Mouse (Mus musculus): ENCODE data around the gene Myo1d. TPM values are rescaled to one million over a fixed set of nuclear protein-coding genes. Genes with fewer than 3 reads are reported as not detected.

Gene Myo1d
- polyA plus RNA-seq, 1 experiment from 2014 or later = 21.6 TPM

DNA sequence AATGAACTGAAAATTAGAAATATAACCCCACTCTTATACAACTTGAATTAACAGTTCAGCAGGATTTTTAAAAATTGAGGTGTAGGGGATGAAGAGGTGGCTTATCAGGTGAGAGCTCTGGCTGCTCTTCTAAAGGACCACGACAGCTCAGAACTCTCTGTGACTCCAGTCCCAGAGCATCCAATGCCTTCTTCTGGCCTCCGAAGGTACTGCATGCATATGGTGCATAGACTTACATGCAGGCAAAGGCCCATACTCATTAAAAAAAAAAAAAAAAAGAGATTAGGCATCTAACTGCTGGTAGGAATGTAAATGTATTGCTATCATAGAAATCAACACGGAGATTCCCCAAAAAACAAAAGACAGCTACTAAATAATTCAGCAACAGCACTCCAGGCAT, 217.3 kb downstream of the Myo1d start:
- H3K36me3 ChIP-seq (ENCODE audit: control insufficient read depth, insufficient read depth, low read length) = no peaks in the 10 kb centered on the region
- TF ChIP-seq EP300 (optimal IDR thresholded peaks at IDR 0.05) (no peak), CTCF (IDR thresholded peaks at IDR 0.05; ENCODE audit: low read depth) (peak; percentile 56)
- DNase-seq (ENCODE audit: low spot score) (no peak), ATAC-seq (ENCODE audit: low FRiP score, low TSS enrichment) (no peak)
- H3K27me3 ChIP-seq (ENCODE audit: control insufficient read depth, insufficient read depth, low read length) = no peaks in the 10 kb centered on the region
- H3K4me1 ChIP-seq (replicated peaks; ENCODE audit: control insufficient read depth, insufficient read depth) = no peaks in the 10 kb centered on the region
- no peak overlapping the region for H3K4me3 ChIP-seq (ENCODE audit: low read depth, low read length)
- H3K9ac ChIP-seq (ENCODE audit: low read length) = no peak overlapping the region
- H3K27ac ChIP-seq (replicated peaks) = no peak overlapping the region
- H3K4me2 ChIP-seq (replicated peaks; ENCODE audit: low read depth) = no peak overlapping the region
- no peaks in the 10 kb centered on the region for H3K9me3 ChIP-seq (ENCODE audit: control insufficient read depth, low read length)
- WGBS = 59% methylated on average over 3 of the region's 3 CpGs

DNA sequence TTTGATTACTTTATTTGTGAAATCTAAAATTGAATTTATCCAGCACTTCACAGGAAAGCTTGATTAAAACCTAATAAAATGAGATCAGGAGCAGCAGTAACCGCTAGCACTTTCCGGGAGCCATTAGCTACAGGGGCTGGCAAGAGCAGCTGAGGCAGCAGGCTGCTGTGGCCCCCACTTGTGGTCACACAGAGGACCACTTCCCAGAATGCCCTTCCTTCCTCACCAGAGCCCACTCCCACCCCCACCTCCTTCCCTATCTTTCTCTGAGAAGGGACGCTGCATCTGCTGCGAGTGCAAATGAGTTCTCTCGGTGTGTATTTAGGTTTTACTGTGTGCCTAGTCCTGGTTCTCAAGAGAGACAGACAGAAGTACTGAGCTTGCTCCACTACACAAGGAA, 219.1 kb downstream of the Myo1d start:
- Histone ChIP-seq H3K9me3 (ENCODE audit: control insufficient read depth, low read length) (no peaks in the 10 kb centered on the region), H3K4me2 (replicated peaks; ENCODE audit: low read depth) (no peak overlapping the region), H3K4me1 (replicated peaks; ENCODE audit: control insufficient read depth, insufficient read depth) (no peaks in the 10 kb centered on the region), H3K9ac (ENCODE audit: low read length) (no peak overlapping the region), H3K27me3 (ENCODE audit: control insufficient read depth, insufficient read depth, low read length) (no peaks in the 10 kb centered on the region), H3K36me3 (ENCODE audit: control insufficient read depth, insufficient read depth, low read length) (no peaks in the 10 kb centered on the region), H3K27ac (replicated peaks) (no peak overlapping the region), H3K4me3 (ENCODE audit: low read depth, low read length) (no peak overlapping the region)
- DNase-seq (ENCODE audit: low spot score) = no peak
- no peak for ATAC-seq (ENCODE audit: low FRiP score, low TSS enrichment)
- TF ChIP-seq EP300 (optimal IDR thresholded peaks at IDR 0.05) = no peak
- TF ChIP-seq CTCF (IDR thresholded peaks at IDR 0.05; ENCODE audit: low read depth) = no peak
- whole genome bisulfite sequencing = 79% methylated on average over 5 of the region's 5 CpGs

DNA sequence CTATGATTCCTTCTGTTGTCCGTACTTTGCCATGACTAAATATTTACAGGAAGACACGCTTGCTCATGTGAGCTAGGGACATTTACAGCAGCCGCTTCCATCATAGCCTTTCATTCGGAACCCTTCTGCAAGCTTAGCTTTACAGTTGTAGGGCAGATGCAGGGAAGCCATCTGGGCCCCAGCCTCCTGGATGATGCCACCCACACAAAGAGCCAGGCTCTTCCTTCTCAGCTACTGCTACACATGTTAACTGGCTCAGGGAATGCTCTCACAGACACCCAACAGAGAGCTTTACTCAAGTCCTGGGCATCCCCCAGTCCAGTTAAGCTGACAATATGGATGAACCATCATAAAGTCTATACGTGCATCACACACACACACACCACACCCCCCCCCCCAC, 224.4 kb downstream of the Myo1d start:
- WGBS = 81% methylated on average over 5 of the region's 5 CpGs
- H3K36me3 ChIP-seq (ENCODE audit: control insufficient read depth, insufficient read depth, low read length) = no peaks in the 10 kb centered on the region
- H3K4me1 ChIP-seq (replicated peaks; ENCODE audit: control insufficient read depth, insufficient read depth) = no peaks in the 10 kb centered on the region
- no peaks in the 10 kb centered on the region for H3K9me3 ChIP-seq (ENCODE audit: control insufficient read depth, low read length)
- DNase-seq (ENCODE audit: low spot score) = no peak
- TF ChIP-seq CTCF (IDR thresholded peaks at IDR 0.05; ENCODE audit: low read depth) (no peak), EP300 (optimal IDR thresholded peaks at IDR 0.05) (no peak)
- H3K4me3 ChIP-seq (ENCODE audit: low read depth, low read length) = no peak overlapping the region
- no peak for ATAC-seq (ENCODE audit: low FRiP score, low TSS enrichment)
- H3K9ac ChIP-seq (ENCODE audit: low read length) = no peak overlapping the region
- no peak overlapping the region for H3K27ac ChIP-seq (replicated peaks)
- H3K4me2 ChIP-seq (replicated peaks; ENCODE audit: low read depth) = no peak overlapping the region
- H3K27me3 ChIP-seq (ENCODE audit: control insufficient read depth, insufficient read depth, low read length) = no peaks in the 10 kb centered on the region

DNA sequence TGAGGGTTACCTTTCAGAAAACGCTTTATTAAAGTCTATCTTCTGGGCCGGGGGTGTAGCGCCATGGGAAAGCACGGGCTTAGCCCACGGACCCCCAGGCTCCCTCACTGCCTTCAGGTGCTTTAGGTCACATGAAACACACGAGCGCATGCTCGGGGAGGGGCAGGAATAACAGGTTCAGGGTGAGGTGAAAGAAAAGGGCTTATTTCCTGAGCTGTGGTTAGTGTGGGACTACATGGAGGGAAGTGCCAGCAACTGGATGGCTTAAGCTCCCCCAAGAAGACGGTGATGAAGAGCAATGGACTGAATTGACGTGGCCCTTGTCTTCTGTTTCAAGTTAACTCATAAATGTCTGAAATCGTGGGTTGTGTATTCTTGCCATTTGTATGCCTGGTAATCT, 226.8 kb downstream of the Myo1d start:
- Histone ChIP-seq H3K9ac (ENCODE audit: low read length) (no peak overlapping the region), H3K4me2 (replicated peaks; ENCODE audit: low read depth) (no peak overlapping the region), H3K27ac (replicated peaks) (no peak overlapping the region), H3K36me3 (ENCODE audit: control insufficient read depth, insufficient read depth, low read length) (no peaks in the 10 kb centered on the region), H3K4me3 (ENCODE audit: low read depth, low read length) (no peak overlapping the region), H3K4me1 (replicated peaks; ENCODE audit: control insufficient read depth, insufficient read depth) (no peaks in the 10 kb centered on the region), H3K9me3 (ENCODE audit: control insufficient read depth, low read length) (no peaks in the 10 kb centered on the region), H3K27me3 (ENCODE audit: control insufficient read depth, insufficient read depth, low read length) (no peaks in the 10 kb centered on the region)
- 71% methylated on average over 11 of the region's 11 CpGs for WGBS
- no peak for TF ChIP-seq CTCF (IDR thresholded peaks at IDR 0.05; ENCODE audit: low read depth)
- no peak for TF ChIP-seq EP300 (optimal IDR thresholded peaks at IDR 0.05)
- DNase-seq (ENCODE audit: low spot score) = no peak
- no peak for ATAC-seq (ENCODE audit: low FRiP score, low TSS enrichment)

DNA sequence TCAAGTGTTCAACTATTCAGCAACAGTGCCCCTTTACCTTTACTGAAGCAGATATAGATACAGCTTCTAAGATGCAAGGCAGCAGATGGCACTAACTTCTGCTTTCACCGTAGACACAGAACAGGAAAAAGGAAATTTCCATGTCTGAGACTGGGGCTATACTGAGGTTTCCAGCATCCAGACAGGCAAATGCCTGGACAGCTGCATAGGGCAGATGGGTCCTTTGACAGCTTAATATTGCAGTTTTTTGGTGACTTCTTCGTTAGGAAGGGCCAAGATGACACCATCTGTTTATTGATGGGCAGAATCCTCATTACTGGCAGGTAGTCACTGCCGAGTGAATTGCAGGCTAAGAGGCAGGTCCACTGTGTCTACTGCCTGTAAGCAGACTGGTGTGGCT, 228.2 kb downstream of the Myo1d start:
- ATAC-seq (ENCODE audit: low FRiP score, low TSS enrichment) (no peak), DNase-seq (ENCODE audit: low spot score) (no peak)
- no peaks in the 10 kb centered on the region for H3K4me1 ChIP-seq (replicated peaks; ENCODE audit: control insufficient read depth, insufficient read depth)
- no peak overlapping the region for H3K4me3 ChIP-seq (ENCODE audit: low read depth, low read length)
- H3K36me3 ChIP-seq (ENCODE audit: control insufficient read depth, insufficient read depth, low read length) = no peaks in the 10 kb centered on the region
- no peaks in the 10 kb centered on the region for H3K27me3 ChIP-seq (ENCODE audit: control insufficient read depth, insufficient read depth, low read length)
- 58% methylated on average over 3 of the region's 3 CpGs for WGBS
- H3K9ac ChIP-seq (ENCODE audit: low read length) = no peak overlapping the region
- no peaks in the 10 kb centered on the region for H3K9me3 ChIP-seq (ENCODE audit: control insufficient read depth, low read length)
- H3K4me2 ChIP-seq (replicated peaks; ENCODE audit: low read depth) = no peak overlapping the region
- no peak overlapping the region for H3K27ac ChIP-seq (replicated peaks)
- TF ChIP-seq EP300 (optimal IDR thresholded peaks at IDR 0.05) = no peak
- TF ChIP-seq CTCF (IDR thresholded peaks at IDR 0.05; ENCODE audit: low read depth) = no peak

DNA sequence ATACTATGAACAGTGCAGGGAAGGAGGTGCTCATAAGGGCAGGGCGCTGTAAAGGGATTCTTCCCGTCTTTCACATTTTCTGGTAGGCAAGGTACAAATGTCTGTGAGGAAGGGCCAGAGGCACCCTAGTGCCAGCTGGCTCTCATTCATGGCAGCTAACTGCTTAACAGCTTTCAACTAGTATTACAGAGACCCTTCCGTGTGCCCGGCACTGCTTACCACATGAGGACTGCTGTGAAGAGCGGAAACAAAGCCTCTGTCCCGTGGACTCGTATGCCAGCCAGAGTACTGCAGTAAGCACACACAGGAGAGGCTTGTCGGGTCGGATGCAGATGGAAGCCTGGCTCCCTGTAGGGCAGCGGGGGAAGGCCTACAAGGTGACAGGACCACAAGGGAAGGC, 229.6 kb downstream of the Myo1d start:
- ATAC-seq (ENCODE audit: low FRiP score, low TSS enrichment) = no peak
- Histone ChIP-seq H3K4me2 (replicated peaks; ENCODE audit: low read depth) (no peak overlapping the region), H3K27me3 (ENCODE audit: control insufficient read depth, insufficient read depth, low read length) (no peaks in the 10 kb centered on the region), H3K36me3 (ENCODE audit: control insufficient read depth, insufficient read depth, low read length) (no peaks in the 10 kb centered on the region), H3K9ac (ENCODE audit: low read length) (no peak overlapping the region), H3K4me1 (replicated peaks; ENCODE audit: control insufficient read depth, insufficient read depth) (no peaks in the 10 kb centered on the region), H3K9me3 (ENCODE audit: control insufficient read depth, low read length) (no peaks in the 10 kb centered on the region), H3K4me3 (ENCODE audit: low read depth, low read length) (no peak overlapping the region), H3K27ac (replicated peaks) (no peak overlapping the region)
- no peak for DNase-seq (ENCODE audit: low spot score)
- WGBS = 75% methylated on average over 10 of the region's 10 CpGs
- TF ChIP-seq CTCF (IDR thresholded peaks at IDR 0.05; ENCODE audit: low read depth) = no peak
- no peak for TF ChIP-seq EP300 (optimal IDR thresholded peaks at IDR 0.05)
